Mouse (Mus musculus): ENCODE data around the gene Gm4846. TPM values are rescaled to one million over a fixed set of nuclear protein-coding genes. Genes with fewer than 3 reads are reported as not detected.

Gm4846 gene
- not detected in 2 replicates for polyA plus RNA-seq (2015; fragmentation: Nextera tagmentation; extraction: Ambion mirVana)

GRCm38 (mm10) chr1:166497488-166497887 lies at the start of gene Gm4846:
TSS of gene Gm4846 (minus strand) at chr1:166497588.

Other genes starting within 250 kb of the Gm4846 start
- 6.6 TPM in 2 replicates for gene Ildr2, start 243.4 kb downstream of the Gm4846 start, polyA plus RNA-seq (2015; fragmentation: Nextera tagmentation; extraction: Ambion mirVana)
- 50.0 and 55.1 TPM in 2 replicates for gene Tada1, start 118.5 kb downstream of the Gm4846 start, polyA plus RNA-seq (2015; fragmentation: Nextera tagmentation; extraction: Ambion mirVana)
- gene Pogk, start 87.7 kb downstream of the Gm4846 start, polyA plus RNA-seq (2015; fragmentation: Nextera tagmentation; extraction: Ambion mirVana) = 12.9 and 16.2 TPM in 2 replicates
- not detected in 2 replicates for gene Gm4847, start 150.1 kb upstream of the Gm4846 start, polyA plus RNA-seq (2015; fragmentation: Nextera tagmentation; extraction: Ambion mirVana)
- gene Fmo9, start 184.3 kb upstream of the Gm4846 start, polyA plus RNA-seq (2015; fragmentation: Nextera tagmentation; extraction: Ambion mirVana) = not detected in 2 replicates

Data from neural tube, postnatal 0 days (tissue).